Mouse (Mus musculus) ES-Bruce4 (cell line): ENCODE measurements around the gene Musk. TPM values are rescaled to one million over a fixed set of nuclear protein-coding genes. Genes with fewer than 3 reads are reported as not detected.

Source experiments
- H3K27ac ChIP-seq: 2 replicates; pipeline ENCODE4 v1.5.1; 2012; ENCODE audit warnings: low read length, inconsistent platforms; ENCODE audit not compliant: insufficient read depth
- H3K27me3 ChIP-seq: 2 replicates; pipeline ENCODE4 v1.6.1; 2012; ENCODE audit warnings: mild to moderate bottlenecking, low read length, inconsistent platforms; ENCODE audit not compliant: control insufficient read depth, poor library complexity, insufficient read depth, severe bottlenecking
- H3K36me3 ChIP-seq: 2 replicates; pipeline ENCODE4 v1.6.1; 2012; ENCODE audit warnings: inconsistent platforms, mild to moderate bottlenecking, low read length, moderate library complexity; ENCODE audit not compliant: control insufficient read depth, poor library complexity, insufficient read depth, severe bottlenecking
- H3K4me1 ChIP-seq: one replicate; pipeline ENCODE4 v1.8.1; 2011; ENCODE audit warnings: low read length; ENCODE audit not compliant: control insufficient read depth, insufficient read depth
- H3K4me3 ChIP-seq: 2 replicates; pipeline ENCODE4 v1.5.1; 2011; ENCODE audit warnings: low read depth, mild to moderate bottlenecking, low read length
- H3K9ac ChIP-seq: 2 replicates; pipeline ENCODE4 v1.6.1; 2012; ENCODE audit warnings: low read depth, mild to moderate bottlenecking, inconsistent platforms; ENCODE audit not compliant: poor library complexity, severe bottlenecking
- H3K9me3 ChIP-seq: replicated peaks from 2 replicates; pipeline ENCODE4 v1.6.1; 2012; ENCODE audit warnings: mild to moderate bottlenecking, low read length, inconsistent platforms; ENCODE audit not compliant: control insufficient read depth, poor library complexity, insufficient read depth, severe bottlenecking
- CTCF ChIP-seq: IDR thresholded peaks from one replicate; pipeline ENCODE4 v1.8.1; 2011; ENCODE audit warnings: low read depth, low read length
- EP300 ChIP-seq: IDR thresholded peaks from 2 replicates; pipeline ENCODE4 v1.6.1; 2011; ENCODE audit warnings: low read depth, low read length; ENCODE audit not compliant: insufficient read depth
- POLR2A ChIP-seq: IDR thresholded peaks from one replicate; pipeline ENCODE4 v1.8.1; 2011; ENCODE audit warnings: low read length; ENCODE audit not compliant: insufficient read depth
- polyA plus RNA-seq: library from polyadenylated mRNA; stranded (reverse); fragments of >200 nt; gene quantifications from 2 replicates; pipeline ENCODE4 v1.2.4, GENCODE M21; 2011; ENCODE audit warnings: low read depth; ENCODE audit not compliant: missing spikeins, insufficient read depth, insufficient read length

Gene Musk
- polyA plus RNA-seq, 1 experiment = not detected

GRCm38 (mm10) chr4:58266294-58266693 is 19.5 kb upstream of the Musk start:
- Histone ChIP-seq H3K4me1 (no peaks in the 10 kb centered on the region), H3K27me3 (no peaks in the 10 kb centered on the region), H3K9ac (no peak overlapping the region), H3K27ac (no peak overlapping the region), H3K9me3 (no peaks in the 10 kb centered on the region), H3K4me3 (no peak overlapping the region), H3K36me3 (no peaks in the 10 kb centered on the region)
- TF ChIP-seq CTCF (peak; percentile 33), POLR2A (no peak)

GRCm38 (mm10) chr4:58268897-58269542 is 16.7 kb upstream of the Musk start:
- Histone ChIP-seq H3K4me1 (no peaks in the 10 kb centered on the region), H3K27me3 (no peaks in the 10 kb centered on the region), H3K27ac (no peak overlapping the region), H3K4me3 (no peak overlapping the region), H3K9me3 (no peaks in the 10 kb centered on the region), H3K9ac (no peak overlapping the region), H3K36me3 (no peaks in the 10 kb centered on the region)
- TF ChIP-seq POLR2A = no peak
- no peak for TF ChIP-seq CTCF
- TF ChIP-seq EP300 = no peak

- Histone ChIP-seq H3K27ac (no peak overlapping the region), H3K4me3 (no peak overlapping the region), H3K27me3 (no peaks in the 10 kb centered on the region), H3K9me3 (no peaks in the 10 kb centered on the region), H3K36me3 (no peaks in the 10 kb centered on the region), H3K4me1 (no peaks in the 10 kb centered on the region), H3K9ac (no peak overlapping the region)
- TF ChIP-seq POLR2A (no peak), EP300 (no peak), CTCF (no peak)
Measured at GRCm38 (mm10) chr4:58269961-58270360, 15.8 kb upstream of the Musk start.

GRCm38 (mm10) chr4:58270956-58271355 is 14.8 kb upstream of the Musk start:
- Histone ChIP-seq H3K27ac (no peak overlapping the region), H3K9ac (no peak overlapping the region), H3K9me3 (no peaks in the 10 kb centered on the region), H3K27me3 (no peaks in the 10 kb centered on the region), H3K4me1 (no peaks in the 10 kb centered on the region), H3K36me3 (no peaks in the 10 kb centered on the region), H3K4me3 (no peak overlapping the region)
- TF ChIP-seq EP300 (no peak), POLR2A (no peak), CTCF (no peak)

- H3K36me3 ChIP-seq = no peaks in the 10 kb centered on the region
- TF ChIP-seq EP300 (no peak), POLR2A (no peak), CTCF (no peak)
- no peaks in the 10 kb centered on the region for H3K4me1 ChIP-seq
- no peak overlapping the region for H3K4me3 ChIP-seq
- no peak overlapping the region for H3K27ac ChIP-seq
- H3K27me3 ChIP-seq = no peaks in the 10 kb centered on the region
- H3K9ac ChIP-seq = no peak overlapping the region
- no peaks in the 10 kb centered on the region for H3K9me3 ChIP-seq
Measured at GRCm38 (mm10) chr4:58271504-58272162, 14.1 kb upstream of the Musk start.

GRCm38 (mm10) chr4:58275261-58275895 is 10.4 kb upstream of the Musk start:
- no peak overlapping the region for H3K9ac ChIP-seq

More at GRCm38 (mm10) chr4:58275261-58275895, 10.4 kb upstream of the Musk start:
- H3K4me3 ChIP-seq = no peak overlapping the region
- no peaks in the 10 kb centered on the region for H3K4me1 ChIP-seq
- H3K27me3 ChIP-seq = no peaks in the 10 kb centered on the region
- TF ChIP-seq EP300 (no peak), CTCF (no peak), POLR2A (no peak)
- H3K9me3 ChIP-seq = no peaks in the 10 kb centered on the region
- H3K36me3 ChIP-seq = no peaks in the 10 kb centered on the region
- H3K27ac ChIP-seq = no peak overlapping the region
